Mouse (Mus musculus) spleen, adult 2 months (tissue): ENCODE data around the gene Polr1e.

Experiments used
- CTCF ChIP-seq: fragments of 200-500 bp; IDR thresholded peaks from 2 replicates; pipeline ENCODE4 v1.5.1; 2011; ENCODE audit warnings: mild to moderate bottlenecking, inconsistent platforms; ENCODE audit not compliant: insufficient read depth, insufficient read length, insufficient replicate concordance; ENCODE audit errors: extremely low read depth
- POLR2A ChIP-seq: fragments of 200-500 bp; IDR thresholded peaks from 2 replicates; pipeline ENCODE4 v1.6.1; 2011; ENCODE audit warnings: low read depth, low read length, inconsistent platforms

- TF ChIP-seq POLR2A (no peak), CTCF (no peak)
Measured at GRCm38 (mm10) chr4:45036048-45036447, 17.7 kb downstream of the Polr1e start.
